Mouse (Mus musculus): ENCODE data around the gene Pdxp. TPM values are rescaled to one million over a fixed set of nuclear protein-coding genes. Genes with fewer than 3 reads are reported as not detected.
"Not testable (repeated sequence)": the region's sequence is repeated elsewhere in the genome, so short reads cannot be mapped to it uniquely, and the experiment has no call there.

The Pdxp gene
- polyA plus RNA-seq, 1 experiment from 2014 or later: 12.0 TPM

DNA sequence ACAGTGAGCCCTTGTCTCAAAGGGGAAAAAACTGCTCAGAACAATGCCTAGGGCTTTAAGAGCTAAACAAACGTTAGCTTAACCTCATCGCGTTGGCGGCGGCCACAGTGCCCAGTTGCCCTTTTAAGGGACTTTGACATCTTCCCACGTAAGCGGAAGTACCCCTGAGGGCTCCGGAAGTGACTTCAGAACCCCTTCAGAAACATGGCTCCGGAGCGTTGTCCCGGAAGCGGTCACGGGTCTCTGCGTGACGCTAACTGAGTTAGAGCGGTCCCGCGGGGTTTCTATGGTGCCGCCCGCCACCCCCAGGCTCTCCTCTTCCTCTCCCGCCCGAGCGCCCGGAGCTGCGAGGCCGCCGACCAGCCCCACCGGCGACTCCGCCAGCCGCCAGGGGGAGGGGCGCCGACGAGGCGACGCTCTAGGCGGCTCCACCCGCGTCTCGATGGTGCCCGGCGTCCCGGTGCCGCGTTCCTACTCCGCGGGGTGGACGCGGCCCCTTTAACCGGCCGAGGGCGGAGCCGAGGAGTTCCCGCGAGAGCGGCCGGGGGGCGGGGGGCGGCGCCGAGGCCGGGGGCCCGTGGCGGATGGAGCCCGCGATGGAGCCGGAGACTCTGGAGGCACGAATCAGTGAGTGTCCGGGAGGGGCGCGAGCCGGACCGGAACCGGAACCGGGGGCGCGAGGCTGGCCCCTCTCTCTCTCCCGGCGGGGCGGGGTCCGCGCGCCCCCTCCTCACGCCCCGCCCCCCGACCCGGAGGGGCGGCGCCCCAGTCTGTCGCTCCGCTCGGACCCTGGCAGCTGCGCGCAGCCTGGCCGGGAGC is 36.5 kb upstream of the Pdxp start, which contains the start of gene Gga1:
Gene Gga1 (plus strand): TSS at position 200 of the 819 bp plus-strand sequence.
- peak within 1 kb of the TSS; percentile 100 for H3K27ac ChIP-seq (ENCODE audit: low read length)
- peaks cover 34% of the 10 kb centered on the region for H3K4me1 ChIP-seq (ENCODE audit: insufficient read depth, low read length)
- WGBS: under 1% methylated on average over 73 of the region's 95 CpGs
- no peaks in the 10 kb centered on the region for H3K9me3 ChIP-seq (ENCODE audit: low read length)
- ATAC-seq (ENCODE audit: low FRiP score, low TSS enrichment): peak; percentile 92
- peak within 1 kb of the TSS; percentile 89 for H3K9ac ChIP-seq (replicated peaks; ENCODE audit: low read length)
- peak within 1 kb of the TSS; percentile 77 for H3K4me3 ChIP-seq (ENCODE audit: low read length)
- H3K36me3 ChIP-seq (ENCODE audit: insufficient read depth, low read length): peaks cover 17% of the 10 kb centered on the region
- H3K4me2 ChIP-seq (replicated peaks; ENCODE audit: low read depth, low read length): peak within 1 kb of the TSS; percentile 72
- H3K27me3 ChIP-seq (ENCODE audit: insufficient read depth, low read length): no peaks in the 10 kb centered on the region

DNA sequence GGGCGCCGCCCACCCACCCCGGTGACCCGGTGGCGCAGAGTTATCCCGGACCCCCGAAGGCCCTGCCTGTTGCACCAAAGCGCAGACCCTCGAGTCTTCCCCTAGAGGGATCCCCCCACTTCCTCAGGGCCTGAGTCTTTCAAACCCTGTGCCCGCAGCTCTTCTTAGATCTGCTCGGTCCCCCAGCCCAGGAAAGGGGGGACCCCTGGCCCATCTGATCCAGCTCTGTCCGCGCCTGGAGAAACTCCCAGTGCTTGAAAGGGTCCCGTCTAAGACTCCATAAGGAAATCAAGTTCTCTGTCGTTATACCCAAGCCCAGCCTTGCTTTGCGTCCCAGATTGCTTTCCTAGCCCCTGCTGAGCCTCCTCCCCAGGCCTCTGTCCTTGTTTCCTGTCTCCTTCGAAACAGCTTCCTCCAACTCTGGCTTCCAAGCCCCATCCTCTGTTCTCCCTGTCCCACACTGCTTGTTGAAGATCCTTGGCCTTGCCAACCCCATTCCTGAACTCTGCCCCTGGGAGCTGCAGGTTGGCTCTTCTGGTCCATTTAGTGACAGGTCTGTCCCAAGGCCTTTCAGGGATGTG is 35.8 kb upstream of the Pdxp start:
- Histone ChIP-seq H3K4me3 (ENCODE audit: low read length) (peak overlapping the region; percentile 77), H3K9ac (replicated peaks; ENCODE audit: low read length) (peak overlapping the region; percentile 89), H3K4me1 (ENCODE audit: insufficient read depth, low read length) (peaks cover 32% of the 10 kb centered on the region), H3K4me2 (replicated peaks; ENCODE audit: low read depth, low read length) (peak overlapping the region; percentile 72), H3K27ac (ENCODE audit: low read length) (peak overlapping the region; percentile 100), H3K27me3 (ENCODE audit: insufficient read depth, low read length) (no peaks in the 10 kb centered on the region), H3K36me3 (ENCODE audit: insufficient read depth, low read length) (peaks cover 24% of the 10 kb centered on the region), H3K9me3 (ENCODE audit: low read length) (no peaks in the 10 kb centered on the region)
- ATAC-seq (ENCODE audit: low FRiP score, low TSS enrichment): peak; percentile 8; the same call in 1 of the 2 replicates
- under 1% methylated on average over 15 of the region's 17 CpGs for WGBS

- 33% methylated on average over 7 of the region's 7 CpGs for WGBS
- peak overlapping the region; percentile 68 for H3K27ac ChIP-seq (ENCODE audit: low read length)
- ATAC-seq (ENCODE audit: low FRiP score, low TSS enrichment); H3K9me3 ChIP-seq (ENCODE audit: low read length); H3K4me3 ChIP-seq (ENCODE audit: low read length); H3K27me3 ChIP-seq (ENCODE audit: insufficient read depth, low read length): not testable (repeated sequence)
- peak overlapping the region; percentile 38; the same call in 1 of the 2 replicates for H3K9ac ChIP-seq (replicated peaks; ENCODE audit: low read length)
- H3K4me2 ChIP-seq (replicated peaks; ENCODE audit: low read depth, low read length): 0 out of 2 replicates have a peak overlapping the region, but pooled peaks have one; percentile 12
- peaks cover 32% of the 10 kb centered on the region for H3K4me1 ChIP-seq (ENCODE audit: insufficient read depth, low read length)
- peaks cover 34% of the 10 kb centered on the region for H3K36me3 ChIP-seq (ENCODE audit: insufficient read depth, low read length)
Measured at GRCm38 (mm10) chr15:78878792-78879516, 34.8 kb upstream of the Pdxp start.

- Histone ChIP-seq H3K9ac (replicated peaks; ENCODE audit: low read length) (0 out of 2 replicates have a peak overlapping the region, but pooled peaks have one; percentile 35), H3K4me1 (ENCODE audit: insufficient read depth, low read length) (peaks cover 27% of the 10 kb centered on the region), H3K4me3 (ENCODE audit: low read length) (no peak overlapping the region), H3K27ac (ENCODE audit: low read length) (no peak overlapping the region), H3K9me3 (ENCODE audit: low read length) (no peaks in the 10 kb centered on the region), H3K27me3 (ENCODE audit: insufficient read depth, low read length) (no peaks in the 10 kb centered on the region), H3K4me2 (replicated peaks; ENCODE audit: low read depth, low read length) (no peak overlapping the region), H3K36me3 (ENCODE audit: insufficient read depth, low read length) (peaks cover 43% of the 10 kb centered on the region)
- 91% methylated on average over 8 of the region's 8 CpGs for WGBS
- no peak for ATAC-seq (ENCODE audit: low FRiP score, low TSS enrichment)
Measured at GRCm38 (mm10) chr15:78880432-78880831, 33.3 kb upstream of the Pdxp start.

DNA sequence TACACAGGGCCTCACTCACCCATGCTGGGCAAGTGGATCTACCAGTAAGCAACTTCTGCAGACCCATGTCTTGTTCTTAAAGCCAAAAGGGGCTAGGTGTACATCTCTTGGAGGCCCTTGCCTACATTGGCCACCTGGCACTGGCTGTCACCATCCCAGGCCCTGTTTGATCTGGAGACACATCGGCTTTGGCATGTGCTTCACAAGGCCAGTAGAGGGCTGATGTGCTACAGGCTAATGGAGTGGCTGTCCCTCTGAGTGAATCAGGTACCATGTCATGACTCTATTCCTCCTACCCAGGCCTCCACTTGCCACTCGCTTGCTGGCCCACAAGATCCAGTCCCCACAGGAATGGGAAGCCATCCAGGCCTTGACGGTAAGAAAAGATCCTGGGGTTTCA is 31.9 kb upstream of the Pdxp start:
- Histone ChIP-seq H3K4me1 (ENCODE audit: insufficient read depth, low read length) (peaks cover 17% of the 10 kb centered on the region), H3K4me2 (replicated peaks; ENCODE audit: low read depth, low read length) (no peak overlapping the region), H3K27ac (ENCODE audit: low read length) (no peak overlapping the region), H3K9me3 (ENCODE audit: low read length) (no peaks in the 10 kb centered on the region), H3K36me3 (ENCODE audit: insufficient read depth, low read length) (peaks cover 57% of the 10 kb centered on the region), H3K4me3 (ENCODE audit: low read length) (no peak overlapping the region), H3K27me3 (ENCODE audit: insufficient read depth, low read length) (no peaks in the 10 kb centered on the region), H3K9ac (replicated peaks; ENCODE audit: low read length) (no peak overlapping the region)
- no peak for ATAC-seq (ENCODE audit: low FRiP score, low TSS enrichment)
- 87% methylated on average over 3 of the region's 3 CpGs for WGBS

- no peak overlapping the region for H3K9ac ChIP-seq (replicated peaks; ENCODE audit: low read length)
- no peak overlapping the region; the same call in 1 of the 2 replicates for H3K27ac ChIP-seq (ENCODE audit: low read length)
Measured at GRCm38 (mm10) chr15:78889401-78889853, 24.3 kb upstream of the Pdxp start.

DNA sequence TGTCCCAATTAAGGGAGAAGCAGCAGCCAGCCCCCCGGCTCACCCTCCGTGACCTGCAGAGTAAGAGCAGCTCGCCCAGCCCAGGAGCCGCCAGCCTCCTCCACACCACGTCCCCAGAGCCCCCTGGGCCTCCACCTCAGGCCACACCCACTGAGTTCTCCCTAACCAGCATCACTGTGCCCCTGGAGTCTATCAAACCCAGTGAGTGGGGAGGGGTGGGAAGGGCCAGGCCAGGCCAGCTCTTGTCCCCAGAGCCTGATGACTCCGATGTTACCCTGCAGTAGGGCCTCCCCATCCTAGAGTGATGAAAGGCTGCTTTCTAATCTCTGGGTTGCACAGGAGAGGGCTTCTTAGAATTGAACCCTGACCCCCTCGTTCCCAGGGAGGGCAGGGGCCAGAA is 21.3 kb upstream of the Pdxp start:
- Histone ChIP-seq H3K9me3 (ENCODE audit: low read length) (no peaks in the 10 kb centered on the region), H3K27ac (ENCODE audit: low read length) (no peak overlapping the region), H3K4me2 (replicated peaks; ENCODE audit: low read depth, low read length) (no peak overlapping the region), H3K27me3 (ENCODE audit: insufficient read depth, low read length) (no peaks in the 10 kb centered on the region), H3K9ac (replicated peaks; ENCODE audit: low read length) (0 out of 2 replicates have a peak overlapping the region, but pooled peaks have one; percentile 20), H3K4me3 (ENCODE audit: low read length) (no peak overlapping the region), H3K4me1 (ENCODE audit: insufficient read depth, low read length) (peaks cover 54% of the 10 kb centered on the region), H3K36me3 (ENCODE audit: insufficient read depth, low read length) (peaks cover 39% of the 10 kb centered on the region)
- 42% methylated on average over 7 of the region's 7 CpGs for WGBS
- no peak; the same call in 1 of the 2 replicates for ATAC-seq (ENCODE audit: low FRiP score, low TSS enrichment)

More at GRCm38 (mm10) chr15:78889401-78889853, 24.3 kb upstream of the Pdxp start:
- Histone ChIP-seq H3K27me3 (ENCODE audit: insufficient read depth, low read length) (no peaks in the 10 kb centered on the region), H3K4me1 (ENCODE audit: insufficient read depth, low read length) (peaks cover 37% of the 10 kb centered on the region), H3K4me3 (ENCODE audit: low read length) (no peak overlapping the region), H3K36me3 (ENCODE audit: insufficient read depth, low read length) (peaks cover 61% of the 10 kb centered on the region), H3K4me2 (replicated peaks; ENCODE audit: low read depth, low read length) (no peak overlapping the region), H3K9me3 (ENCODE audit: low read length) (no peaks in the 10 kb centered on the region)
- 33% methylated on average over 13 of the region's 13 CpGs for WGBS
- peak; percentile 50 for ATAC-seq (ENCODE audit: low FRiP score, low TSS enrichment)

GRCm38 (mm10) chr15:78894726-78895125 is 19.0 kb upstream of the Pdxp start:
- H3K27ac ChIP-seq (ENCODE audit: low read length): peak overlapping the region; percentile 50; the same call in 1 of the 2 replicates
- ATAC-seq (ENCODE audit: low FRiP score, low TSS enrichment): no peak

DNA sequence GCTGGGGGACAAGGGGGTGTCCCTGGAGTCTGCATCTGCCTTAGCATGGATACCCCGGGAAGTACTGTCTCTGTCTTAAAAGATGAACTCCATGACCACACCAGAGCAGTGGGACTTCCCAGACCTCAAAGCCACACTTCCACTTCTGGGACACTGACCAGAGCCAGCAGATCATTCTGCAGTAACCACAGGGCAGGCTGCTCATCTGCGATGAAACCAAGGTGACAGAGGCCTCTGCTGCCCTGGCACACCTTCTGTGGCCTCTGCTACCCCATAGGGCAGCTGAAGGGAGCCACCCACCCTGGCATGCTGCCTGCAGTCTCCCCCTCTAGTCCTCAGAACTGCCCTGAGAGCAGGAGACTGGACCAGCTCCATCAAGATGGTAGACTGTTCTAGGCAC is 18.0 kb upstream of the Pdxp start:
- H3K36me3 ChIP-seq (ENCODE audit: insufficient read depth, low read length): peaks cover 22% of the 10 kb centered on the region
- H3K9me3 ChIP-seq (ENCODE audit: low read length): no peaks in the 10 kb centered on the region
- no peaks in the 10 kb centered on the region for H3K27me3 ChIP-seq (ENCODE audit: insufficient read depth, low read length)
- H3K9ac ChIP-seq (replicated peaks; ENCODE audit: low read length): no peak overlapping the region
- H3K27ac ChIP-seq (ENCODE audit: low read length): no peak overlapping the region
- H3K4me3 ChIP-seq (ENCODE audit: low read length): no peak overlapping the region
- H3K4me1 ChIP-seq (ENCODE audit: insufficient read depth, low read length): peaks cover 68% of the 10 kb centered on the region
- no peak for ATAC-seq (ENCODE audit: low FRiP score, low TSS enrichment)
- H3K4me2 ChIP-seq (replicated peaks; ENCODE audit: low read depth, low read length): no peak overlapping the region
- 84% methylated on average over 2 of the region's 2 CpGs for WGBS

More at GRCm38 (mm10) chr15:78894726-78895125, 19.0 kb upstream of the Pdxp start:
- Histone ChIP-seq H3K4me3 (ENCODE audit: low read length) (no peak overlapping the region), H3K9ac (replicated peaks; ENCODE audit: low read length) (peak overlapping the region; percentile 17), H3K9me3 (ENCODE audit: low read length) (no peaks in the 10 kb centered on the region), H3K36me3 (ENCODE audit: insufficient read depth, low read length) (peaks cover 25% of the 10 kb centered on the region), H3K4me2 (replicated peaks; ENCODE audit: low read depth, low read length) (no peak overlapping the region), H3K4me1 (ENCODE audit: insufficient read depth, low read length) (peaks cover 61% of the 10 kb centered on the region), H3K27me3 (ENCODE audit: insufficient read depth, low read length) (no peaks in the 10 kb centered on the region)
- 61% methylated on average over 13 of the region's 13 CpGs for WGBS

Data from kidney, embryonic 16.5 days (tissue).